Mouse (Mus musculus) brain, embryonic 14.5 days (tissue): ENCODE measurements at regions not wholly inside any gene's neighbourhood (a gene's known extent, or its start where the extent isn't known, plus 50 kb on each side); places are given as distances from the start of the nearest gene placed in this dataset.

Source experiments
- CTCF ChIP-seq: fragments of 200-500 bp; IDR thresholded peaks from 2 replicates; pipeline ENCODE4 v1.5.1; 2012; ENCODE audit warnings: inconsistent platforms, mild to moderate bottlenecking, moderate library complexity, borderline replicate concordance; ENCODE audit not compliant: insufficient read depth, insufficient read length; ENCODE audit errors: extremely low read depth
- POLR2A ChIP-seq: fragments of 200-500 bp; IDR thresholded peaks from 2 replicates; pipeline ENCODE4 v1.6.1; 2012; ENCODE audit warnings: mild to moderate bottlenecking, inconsistent platforms, borderline replicate concordance; ENCODE audit not compliant: poor library complexity, insufficient read depth, insufficient read length, severe bottlenecking; ENCODE audit errors: extremely low read depth

DNA sequence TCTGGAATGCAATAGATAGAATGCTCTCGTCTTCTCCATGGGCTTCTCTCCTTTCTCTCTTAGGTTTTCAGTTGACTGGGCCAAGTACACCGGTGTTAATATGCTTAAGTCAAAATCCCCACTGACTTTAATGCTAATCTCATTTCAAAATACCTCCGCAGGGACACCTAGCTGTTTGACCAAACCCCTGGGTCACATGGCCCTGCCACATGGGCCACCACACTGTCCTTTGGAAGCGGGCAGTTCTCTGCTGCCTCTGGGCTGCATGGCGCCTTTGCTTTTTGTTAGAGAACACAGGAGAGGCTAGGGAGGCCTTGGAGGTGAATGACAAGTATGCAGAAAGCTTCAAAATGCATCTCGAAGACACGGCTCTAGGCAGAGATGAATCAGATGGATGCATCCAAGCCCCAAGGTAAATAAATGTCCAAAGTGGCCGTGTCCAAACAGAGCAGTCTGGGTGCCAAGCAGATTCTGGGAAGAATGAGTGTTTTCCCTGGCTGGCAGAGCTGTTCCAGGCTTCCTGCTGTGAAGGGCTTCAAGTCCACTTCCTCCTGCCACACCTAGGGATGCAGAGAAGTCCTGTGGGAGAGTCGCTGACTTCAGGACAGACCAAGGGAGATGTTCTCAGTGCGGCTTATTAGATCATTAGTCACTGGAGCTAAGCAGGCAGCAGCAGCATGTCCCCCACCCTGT lies 147.4 kb upstream of the Klf14 start:
- TF ChIP-seq POLR2A, result no peak
- TF ChIP-seq CTCF, result no peak
